Mouse (Mus musculus) embryonic facial prominence, embryonic 15.5 days (tissue): Measurements from ENCODE around the gene Unc13d. TPM values are rescaled to one million over a fixed set of nuclear protein-coding genes. Genes with fewer than 3 reads are reported as not detected.

Experiments
- ATAC-seq: fragments of 200-750 bp; cut with Nextera tagmentation; 2 replicates; pipeline ENCODE4 v1.8.0; 2017; ENCODE audit warnings: low read depth, moderate TSS enrichment; ENCODE audit not compliant: insufficient number of reproducible peaks, low FRiP score, low TSS enrichment
- H3K27ac ChIP-seq: fragments of 300-500 bp; sonication (generic); replicated peaks from 2 replicates; pipeline ENCODE4 v1.5.1; 2015; ENCODE audit warnings: mild to moderate bottlenecking, inconsistent platforms
- H3K27me3 ChIP-seq: fragments of 300-500 bp; sonication (generic); 2 replicates; pipeline ENCODE4 v1.6.1; 2015; ENCODE audit warnings: inconsistent platforms
- H3K36me3 ChIP-seq: fragments of 300-500 bp; sonication (generic); 2 replicates; pipeline ENCODE4 v1.6.1; 2015; ENCODE audit warnings: mild to moderate bottlenecking, inconsistent platforms
- H3K4me1 ChIP-seq: fragments of 300-500 bp; sonication (generic); 2 replicates; pipeline ENCODE4 v1.6.1; 2015; ENCODE audit warnings: inconsistent platforms
- H3K4me2 ChIP-seq: fragments of 300-500 bp; sonication (generic); replicated peaks from 2 replicates; pipeline ENCODE4 v1.6.1; 2015; ENCODE audit warnings: mild to moderate bottlenecking, inconsistent platforms
- H3K4me3 ChIP-seq: fragments of 300-500 bp; sonication (generic); replicated peaks from 2 replicates; pipeline ENCODE4 v1.5.1; 2015; ENCODE audit warnings: mild to moderate bottlenecking, inconsistent platforms
- H3K9ac ChIP-seq: fragments of 300-500 bp; sonication (generic); 2 replicates; pipeline ENCODE4 v1.6.1; 2015; ENCODE audit warnings: inconsistent platforms
- H3K9me3 ChIP-seq: fragments of 300-500 bp; sonication (generic); replicated peaks from 2 replicates; pipeline ENCODE4 v1.6.1; 2016; ENCODE audit warnings: inconsistent platforms
- WGBS: fragments of 180-500 bp; shearing (Covaris S2); methylation state at CpG from one replicate; pipeline ENCODE4 v1.1.7; 2015; 5-methylcytosine and 5-hydroxymethylcytosine counted together
- polyA plus RNA-seq: library from polyadenylated mRNA; unstranded; fragments of >200 nt; fragmentation: Nextera tagmentation; extraction: Ambion mirVana; gene quantifications from 2 replicates; pipeline ENCODE4 v1.2.1, GENCODE M21; 2015

Unc13d gene
- polyA plus RNA-seq, 1 experiment from 2014 or later = 4.8 TPM

DNA sequence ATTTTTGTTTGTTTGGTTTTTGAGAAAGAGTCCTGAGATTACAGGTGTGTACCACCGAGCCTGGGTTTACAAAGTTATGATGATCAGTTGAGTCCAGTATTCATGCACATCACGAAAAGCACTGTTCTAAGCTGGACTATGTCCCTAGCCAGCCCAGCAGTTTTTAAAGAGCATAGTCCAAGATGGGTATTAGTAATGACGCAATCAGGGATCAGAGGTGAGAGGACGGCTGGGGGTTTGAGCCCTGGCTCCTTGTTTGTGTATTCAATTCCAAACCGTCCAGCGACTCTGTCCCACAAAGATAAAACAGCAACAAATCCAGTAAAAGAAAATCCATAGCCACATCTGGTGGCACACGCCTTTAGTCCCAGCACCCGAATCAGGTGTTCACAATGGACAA is 10.4 kb upstream of the Unc13d start:
- Histone ChIP-seq H3K27ac (no peak overlapping the region), H3K9ac (no peak overlapping the region), H3K4me3 (no peak overlapping the region), H3K27me3 (no peaks in the 10 kb centered on the region), H3K9me3 (no peaks in the 10 kb centered on the region), H3K36me3 (peaks cover 9% of the 10 kb centered on the region), H3K4me1 (peaks cover 25% of the 10 kb centered on the region), H3K4me2 (peak overlapping the region; percentile 64; the same call in 1 of the 2 replicates)
- ATAC-seq = no peak
- 83% methylated on average over 8 of the region's 8 CpGs for WGBS

- peaks cover 25% of the 10 kb centered on the region for H3K4me1 ChIP-seq
- H3K9me3 ChIP-seq = no peaks in the 10 kb centered on the region
- H3K27ac ChIP-seq = peak overlapping the region; percentile 71
- peak; percentile 74 for ATAC-seq
- WGBS = 2% methylated on average over 31 of the region's 31 CpGs
- peaks cover 14% of the 10 kb centered on the region for H3K36me3 ChIP-seq
- peak overlapping the region; percentile 64 for H3K4me2 ChIP-seq
- H3K27me3 ChIP-seq = no peaks in the 10 kb centered on the region
- H3K9ac ChIP-seq = peak overlapping the region; percentile 35
- peak overlapping the region; percentile 54 for H3K4me3 ChIP-seq
Measured at GRCm38 (mm10) chr11:116087194-116088130, 9.7 kb upstream of the Unc13d start.

GRCm38 (mm10) chr11:116086258-116087193 is 8.8 kb upstream of the Unc13d start, which contains the start of gene Wbp2:
TSS of gene Wbp2 (minus strand) at chr11:116086995.
- Histone ChIP-seq H3K9ac (peak within 1 kb of the TSS; percentile 42), H3K27ac (peak within 1 kb of the TSS; percentile 86), H3K4me1 (peaks cover 25% of the 10 kb centered on the region), H3K9me3 (no peaks in the 10 kb centered on the region), H3K36me3 (peaks cover 23% of the 10 kb centered on the region), H3K27me3 (no peaks in the 10 kb centered on the region), H3K4me3 (peak within 1 kb of the TSS; percentile 54), H3K4me2 (peak within 1 kb of the TSS; percentile 64)
- ATAC-seq = peak; percentile 98
- 4% methylated on average over 39 of the region's 43 CpGs for WGBS

- H3K27me3 ChIP-seq = no peaks in the 10 kb centered on the region
- H3K36me3 ChIP-seq = peaks cover 47% of the 10 kb centered on the region
- ATAC-seq = no peak
- H3K4me1 ChIP-seq = peaks cover 32% of the 10 kb centered on the region
- no peak overlapping the region for H3K9ac ChIP-seq
- H3K4me2 ChIP-seq = no peak overlapping the region
- WGBS = 81% methylated on average over 6 of the region's 6 CpGs
- H3K4me3 ChIP-seq = no peak overlapping the region
- H3K9me3 ChIP-seq = no peaks in the 10 kb centered on the region
- H3K27ac ChIP-seq = no peak overlapping the region
Measured at GRCm38 (mm10) chr11:116084166-116084565, 6.4 kb upstream of the Unc13d start.

DNA sequence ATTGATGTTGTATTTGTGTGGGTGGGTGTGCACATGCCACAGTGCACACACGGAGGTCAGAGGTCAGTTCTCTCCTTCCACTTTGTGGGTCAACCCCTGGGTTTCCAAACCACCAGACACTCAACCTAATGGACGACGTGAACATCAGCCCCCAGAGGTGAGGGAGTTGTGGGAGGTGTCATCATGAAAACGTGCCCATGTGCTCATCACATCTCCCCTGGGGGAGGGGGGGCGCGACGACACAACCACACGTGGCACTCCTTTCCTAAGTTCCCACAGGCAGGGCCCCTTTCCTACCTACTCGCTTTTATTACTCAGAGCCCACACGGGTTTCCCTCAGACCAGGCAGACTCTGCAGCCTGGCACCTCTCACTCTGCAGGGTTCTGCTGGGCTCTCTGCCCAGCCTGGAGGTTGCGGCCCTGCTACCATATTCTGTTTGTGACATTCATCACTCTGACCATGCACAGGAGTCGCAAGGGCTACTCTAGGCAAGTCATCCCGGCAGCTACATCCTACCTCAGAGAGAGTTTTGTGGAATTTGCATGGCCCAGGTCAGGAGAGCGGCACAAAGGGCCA is 5.4 kb upstream of the Unc13d start:
- Histone ChIP-seq H3K4me1 (peaks cover 40% of the 10 kb centered on the region), H3K9me3 (no peaks in the 10 kb centered on the region), H3K4me2 (no peak overlapping the region), H3K36me3 (peaks cover 49% of the 10 kb centered on the region), H3K4me3 (no peak overlapping the region), H3K27ac (no peak overlapping the region), H3K27me3 (no peaks in the 10 kb centered on the region), H3K9ac (no peak overlapping the region)
- WGBS = 92% methylated on average over 14 of the region's 14 CpGs
- ATAC-seq = no peak

DNA sequence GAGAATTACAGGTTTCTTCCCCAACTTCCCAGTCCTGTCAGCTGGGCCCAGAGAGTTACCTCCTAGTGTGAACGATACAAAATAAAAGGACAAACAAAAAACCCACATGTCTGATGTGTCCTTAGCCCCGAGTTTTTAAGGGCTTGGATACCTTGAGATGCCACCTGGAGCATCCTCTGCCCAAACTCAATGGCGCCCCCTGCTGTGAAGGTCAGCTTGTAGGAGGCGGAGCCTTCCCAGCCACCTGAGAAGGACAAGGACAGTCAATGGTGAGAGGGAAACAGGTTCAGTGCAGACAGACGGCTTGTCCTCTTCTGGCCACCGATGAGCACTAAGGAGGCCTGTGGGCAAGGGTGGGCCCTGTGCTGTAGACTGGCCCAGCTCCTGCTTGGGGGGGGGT is 3.3 kb upstream of the Unc13d start:
- Histone ChIP-seq H3K36me3 (peaks cover 49% of the 10 kb centered on the region), H3K9ac (no peak overlapping the region), H3K9me3 (no peaks in the 10 kb centered on the region), H3K27me3 (no peaks in the 10 kb centered on the region), H3K27ac (no peak overlapping the region), H3K4me1 (peaks cover 43% of the 10 kb centered on the region), H3K4me2 (no peak overlapping the region), H3K4me3 (no peak overlapping the region)
- WGBS = 68% methylated on average over 6 of the region's 6 CpGs
- ATAC-seq = no peak

- no peak overlapping the region for H3K4me2 ChIP-seq
- H3K27me3 ChIP-seq = no peaks in the 10 kb centered on the region
- H3K36me3 ChIP-seq = peaks cover 49% of the 10 kb centered on the region
- H3K4me3 ChIP-seq = no peak overlapping the region
- WGBS = 76% methylated on average over 10 of the region's 10 CpGs
- no peak overlapping the region for H3K9ac ChIP-seq
- H3K4me1 ChIP-seq = peaks cover 38% of the 10 kb centered on the region
- H3K27ac ChIP-seq = no peak overlapping the region
- no peaks in the 10 kb centered on the region for H3K9me3 ChIP-seq
- ATAC-seq = no peak
Measured at GRCm38 (mm10) chr11:116079511-116079910, 1.8 kb upstream of the Unc13d start.

GRCm38 (mm10) chr11:116078676-116079320 is 1.0 kb upstream of the Unc13d start:
- Histone ChIP-seq H3K4me3 (no peak overlapping the region), H3K27me3 (no peaks in the 10 kb centered on the region), H3K9ac (no peak overlapping the region), H3K4me2 (peak overlapping the region; percentile 46; the same call in 1 of the 2 replicates), H3K27ac (peak overlapping the region; percentile 34; the same call in 1 of the 2 replicates), H3K9me3 (no peaks in the 10 kb centered on the region), H3K36me3 (peaks cover 47% of the 10 kb centered on the region), H3K4me1 (peaks cover 32% of the 10 kb centered on the region)
- 46% methylated on average over 10 of the region's 10 CpGs for WGBS
- ATAC-seq = no peak

DNA sequence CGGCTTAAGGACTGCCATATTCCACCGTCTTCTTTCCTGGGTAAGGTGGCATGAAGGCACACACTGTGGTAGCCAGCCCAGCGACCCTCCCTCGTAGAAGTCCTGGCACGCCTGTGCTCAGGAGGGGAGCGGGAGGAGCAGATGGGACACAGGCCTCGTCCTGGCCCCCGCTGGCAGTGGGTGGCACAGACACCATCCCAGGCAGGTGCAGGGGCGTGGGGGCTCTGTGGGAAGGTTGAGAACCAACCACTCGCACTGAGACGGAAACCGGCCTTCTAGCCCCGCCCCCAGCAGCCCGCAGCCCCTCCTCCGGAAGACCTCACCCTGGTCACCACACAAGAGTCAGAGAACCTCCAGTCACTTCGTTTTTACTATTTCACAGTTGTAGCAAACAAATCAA is 460 bp upstream of the Unc13d start:
- Histone ChIP-seq H3K9me3 (no peaks in the 10 kb centered on the region), H3K27me3 (no peaks in the 10 kb centered on the region), H3K9ac (no peak overlapping the region), H3K4me3 (peak overlapping the region; percentile 18; the same call in 1 of the 2 replicates), H3K4me2 (peak overlapping the region; percentile 46), H3K27ac (peak overlapping the region; percentile 86), H3K36me3 (peaks cover 41% of the 10 kb centered on the region), H3K4me1 (peaks cover 31% of the 10 kb centered on the region)
- 12% methylated on average over 16 of the region's 16 CpGs for WGBS
- ATAC-seq = peak; percentile 8; the same call in 1 of the 2 replicates

- no peaks in the 10 kb centered on the region for H3K27me3 ChIP-seq
- H3K36me3 ChIP-seq = peaks cover 29% of the 10 kb centered on the region
- peaks cover 31% of the 10 kb centered on the region for H3K4me1 ChIP-seq
- no peak overlapping the region for H3K27ac ChIP-seq
- H3K4me2 ChIP-seq = no peak overlapping the region
- H3K9ac ChIP-seq = no peak overlapping the region
- ATAC-seq = no peak
- WGBS = 85% methylated on average over 7 of the region's 7 CpGs
- H3K4me3 ChIP-seq = no peak overlapping the region
- H3K9me3 ChIP-seq = no peaks in the 10 kb centered on the region
Measured at GRCm38 (mm10) chr11:116076836-116077235, 925 bp downstream of the Unc13d start.
